Mouse (Mus musculus) small intestine, adult 10 weeks (tissue): ENCODE measurements around the gene Gm7954. TPM values are rescaled to one million over a fixed set of nuclear protein-coding genes. Genes with fewer than 3 reads are reported as not detected.

Source experiments
- polyA plus RNA-seq: library from polyadenylated mRNA; stranded (reverse); fragments of 350-450 nt; fragmentation: Illumina TruSeq; extraction: RNeasy Lipid Tissue Mini Kit (QIAGEN cat#74804); gene quantifications from one replicate; pipeline ENCODE4 v1.2.3, GENCODE M21; 2014; ENCODE audit warnings: low replicate concordance

Gene Gm7954
- not detected for polyA plus RNA-seq

GRCm38 (mm10) chr14:41453418-41453817 is at the start of gene Gm7954:
Gene Gm7954, minus strand, starts transcription at chr14:41453518.

GRCm38 (mm10) chr14:41489385-41489784 is 36.1 kb upstream of the Gm7954 start, which contains the start of gene Gm3486:
Gene Gm3486, minus strand, starts transcription at chr14:41489485.

GRCm38 (mm10) chr14:41408181-41408580 is 45.1 kb downstream of the Gm7954 start, which contains the start of gene Gm6482:
Gene Gm6482, minus strand, starts transcription at chr14:41408281.

Other genes starting within 250 kb of the Gm7954 start
- gene Gm2832, start 174.7 kb downstream of the Gm7954 start, polyA plus RNA-seq: not detected
- not detected for gene Gm5798, start 104.9 kb downstream of the Gm7954 start, polyA plus RNA-seq
- gene Gm7945, start 67.1 kb downstream of the Gm7954 start, polyA plus RNA-seq: not detected
- not detected for gene Gm6482, start 45.2 kb downstream of the Gm7954 start, polyA plus RNA-seq
- not detected for gene Gm3486, start 36.0 kb upstream of the Gm7954 start, polyA plus RNA-seq
- not detected for gene Gm7970, start 102.1 kb upstream of the Gm7954 start, polyA plus RNA-seq
- gene 1700049E17Rik2, start 119.7 kb upstream of the Gm7954 start, polyA plus RNA-seq: not detected
- not detected for gene Gm3072, start 171.1 kb upstream of the Gm7954 start, polyA plus RNA-seq
- gene Gm3676, start 193.0 kb upstream of the Gm7954 start, polyA plus RNA-seq: not detected
- gene Gm8068, start 248.4 kb upstream of the Gm7954 start, polyA plus RNA-seq: not detected